Mouse (Mus musculus): ENCODE results near the gene Tmem208. TPM values are rescaled to one million over a fixed set of nuclear protein-coding genes. Genes with fewer than 3 reads are reported as not detected.
A peak's percentile ranks its signal among the peaks of the same experiment; 100 is the strongest.

Gene Tmem208
- polyA plus RNA-seq, 1 experiment from 2014 or later = 83.5 TPM

MicroRNA genes within 50 kb of the gene (microRNA counts, 519-probe panel; counts per million panel counts)
- microRNA mmu-miR-328 = 3,759 counts per million, percentile 22 among the panel's probes with 10 or more counts

Small RNA genes within 50 kb of the gene (microRNA-seq; reads per million reads assigned to microRNA genes)
- gene Gm27320 (ENCODE audit: borderline number of aligned reads) (not detected), gene Mir328 (ENCODE audit: borderline number of aligned reads) (289 reads per million, percentile 74 among the genes with 10 or more reads in this experiment)

Other genes with a start within 250 kb of the Tmem208 start
- not detected in 2 replicates for gene Ces3b, start 242.6 kb upstream of the Tmem208 start, polyA plus RNA-seq (2014; fragmentation: Nextera tagmentation; extraction: Ambion mirVana)
- not detected in 2 replicates for gene Ces4a, start 194.6 kb upstream of the Tmem208 start, polyA plus RNA-seq (2014; fragmentation: Nextera tagmentation; extraction: Ambion mirVana)
- gene Cbfb, start 155.7 kb upstream of the Tmem208 start, polyA plus RNA-seq (2014; fragmentation: Nextera tagmentation; extraction: Ambion mirVana) = 57.2 and 61.2 TPM in 2 replicates
- 20.9 and 21.6 TPM in 2 replicates for gene D230025D16Rik, start 101.2 kb upstream of the Tmem208 start, polyA plus RNA-seq (2014; fragmentation: Nextera tagmentation; extraction: Ambion mirVana)
- gene B3gnt9, start 71.2 kb upstream of the Tmem208 start, polyA plus RNA-seq (2014; fragmentation: Nextera tagmentation; extraction: Ambion mirVana) = 8.6 and 10.0 TPM in 2 replicates
- gene Tradd, start 61.7 kb upstream of the Tmem208 start, polyA plus RNA-seq (2014; fragmentation: Nextera tagmentation; extraction: Ambion mirVana) = 14.3 and 17.0 TPM in 2 replicates
- gene Fbxl8, start 61.7 kb upstream of the Tmem208 start, polyA plus RNA-seq (2014; fragmentation: Nextera tagmentation; extraction: Ambion mirVana) = 2.3 and 2.8 TPM in 2 replicates
- not detected in 2 replicates for gene Hsf4, start 56.6 kb upstream of the Tmem208 start, polyA plus RNA-seq (2014; fragmentation: Nextera tagmentation; extraction: Ambion mirVana)
- gene Nol3, start 50.2 kb upstream of the Tmem208 start, polyA plus RNA-seq (2014; fragmentation: Nextera tagmentation; extraction: Ambion mirVana) = 1.8 and 2.0 TPM in 2 replicates
- 4.5 and 6.7 TPM in 2 replicates for gene 4931428F04Rik, start 36.5 kb upstream of the Tmem208 start, polyA plus RNA-seq (2014; fragmentation: Nextera tagmentation; extraction: Ambion mirVana)
- gene Exoc3l, start 30.3 kb upstream of the Tmem208 start, polyA plus RNA-seq (2014; fragmentation: Nextera tagmentation; extraction: Ambion mirVana) = 10.8 and 15.0 TPM in 2 replicates
- gene E2f4, start 28.7 kb upstream of the Tmem208 start, polyA plus RNA-seq (2014; fragmentation: Nextera tagmentation; extraction: Ambion mirVana) = 70.7 and 81.9 TPM in 2 replicates
- gene Elmo3, start 20.8 kb upstream of the Tmem208 start, polyA plus RNA-seq (2014; fragmentation: Nextera tagmentation; extraction: Ambion mirVana) = 2.9 and 4.2 TPM in 2 replicates
- gene Lrrc29, start 76 bp upstream of the Tmem208 start, polyA plus RNA-seq (2014; fragmentation: Nextera tagmentation; extraction: Ambion mirVana) = 1.3 and 1.7 TPM in 2 replicates
- 2.8 and 3.1 TPM in 2 replicates for gene Fhod1, start 21.6 kb downstream of the Tmem208 start, polyA plus RNA-seq (2014; fragmentation: Nextera tagmentation; extraction: Ambion mirVana)
- gene Slc9a5, start 22.5 kb downstream of the Tmem208 start, polyA plus RNA-seq (2014; fragmentation: Nextera tagmentation; extraction: Ambion mirVana) = 1.5 and 2.1 TPM in 2 replicates
- gene Plekhg4, start 46.9 kb downstream of the Tmem208 start, polyA plus RNA-seq (2014; fragmentation: Nextera tagmentation; extraction: Ambion mirVana) = 0.11 TPM in 1 of 2 replicates, not detected in the other
- not detected in 2 replicates for gene Kctd19, start 87.1 kb downstream of the Tmem208 start, polyA plus RNA-seq (2014; fragmentation: Nextera tagmentation; extraction: Ambion mirVana)
- gene Lrrc36, start 87.2 kb downstream of the Tmem208 start, polyA plus RNA-seq (2014; fragmentation: Nextera tagmentation; extraction: Ambion mirVana) = not detected in 2 replicates
- 21.0 and 21.1 TPM in 2 replicates for gene Tppp3, start 145.2 kb downstream of the Tmem208 start, polyA plus RNA-seq (2014; fragmentation: Nextera tagmentation; extraction: Ambion mirVana)
- 15.0 and 17.1 TPM in 2 replicates for gene Zdhhc1, start 170.5 kb downstream of the Tmem208 start, polyA plus RNA-seq (2014; fragmentation: Nextera tagmentation; extraction: Ambion mirVana)
- 6.4 and 8.2 TPM in 2 replicates for gene Hsd11b2, start 192.4 kb downstream of the Tmem208 start, polyA plus RNA-seq (2014; fragmentation: Nextera tagmentation; extraction: Ambion mirVana)
- gene Atp6v0d1, start 239.7 kb downstream of the Tmem208 start, polyA plus RNA-seq (2014; fragmentation: Nextera tagmentation; extraction: Ambion mirVana) = 80.7 and 86.3 TPM in 2 replicates

Data from heart, embryonic 11.5 days (tissue).